Mouse (Mus musculus): Measurements from ENCODE around the gene Wwox.
"Not testable (repeated sequence)": the region's sequence is repeated elsewhere in the genome, so short reads cannot be mapped to it uniquely, and the experiment has no call there.

Gene Wwox

GRCm38 (mm10) chr8:114801428-114802134 is 362.1 kb downstream of the Wwox start:
- peak; percentile 91 for DNase-seq (ENCODE audit: low read depth)

- DNase-seq (ENCODE audit: low read depth), result peak; percentile 72
Measured at GRCm38 (mm10) chr8:114803113-114803512, 363.7 kb downstream of the Wwox start.

GRCm38 (mm10) chr8:114806826-114807420 is 367.5 kb downstream of the Wwox start:
- no peak for DNase-seq (ENCODE audit: low read depth)

GRCm38 (mm10) chr8:114807676-114808426 is 368.4 kb downstream of the Wwox start:
- no peak for DNase-seq (ENCODE audit: low read depth)

GRCm38 (mm10) chr8:114810470-114810869 is 371.0 kb downstream of the Wwox start:
- no peak for DNase-seq (ENCODE audit: low read depth)

- no peak for DNase-seq (ENCODE audit: low read depth)
Measured at GRCm38 (mm10) chr8:114813830-114814229, 374.4 kb downstream of the Wwox start.

DNA sequence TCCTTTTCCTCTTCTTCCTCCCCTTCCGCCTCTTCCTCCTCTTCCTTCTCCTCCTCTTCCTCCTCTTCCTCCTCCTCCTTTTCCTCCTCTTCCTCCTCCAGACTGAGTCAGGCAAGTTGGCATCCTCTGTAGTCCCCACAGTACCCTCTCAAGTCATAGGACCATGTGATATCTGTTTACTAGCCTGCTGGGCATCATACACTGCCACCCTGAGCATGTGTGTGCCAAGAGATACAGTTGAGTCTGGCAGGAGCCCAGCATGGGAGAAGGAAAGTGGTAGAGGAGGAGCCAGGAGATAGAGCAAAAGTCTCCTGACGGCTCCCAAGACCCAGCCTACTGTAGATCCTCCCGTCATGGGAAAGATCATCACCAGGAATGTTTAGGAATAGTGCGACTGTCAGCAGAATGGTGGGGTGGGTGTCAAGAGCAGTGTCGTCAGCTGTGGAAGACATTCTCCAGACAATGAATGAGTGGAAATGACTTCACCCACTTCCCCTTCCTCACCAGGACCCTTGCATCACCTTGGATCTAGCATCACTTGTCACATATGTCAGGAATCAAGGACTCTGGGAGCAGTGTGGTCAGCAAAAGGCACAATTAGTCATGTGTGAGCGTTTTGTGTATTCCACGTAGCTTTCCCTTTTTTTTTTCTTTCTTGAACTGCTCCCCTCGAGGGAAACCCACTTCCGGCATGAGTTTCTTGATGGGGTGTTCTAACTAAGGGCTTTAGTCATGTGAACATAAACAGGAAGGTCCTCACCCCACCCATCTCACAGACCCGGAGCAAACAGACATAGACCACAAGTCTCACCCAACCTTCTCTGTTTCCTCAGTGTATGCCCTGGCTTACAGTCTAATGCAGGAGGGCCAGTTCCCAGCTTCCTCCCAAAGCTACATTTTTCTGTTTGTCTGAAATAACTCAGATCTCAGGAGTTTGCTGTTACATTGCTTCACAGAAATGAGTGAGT is 375.6 kb downstream of the Wwox start:
- peak; percentile 73 for DNase-seq (ENCODE audit: low read depth)

- peak; percentile 36 for DNase-seq (ENCODE audit: low read depth)
Measured at GRCm38 (mm10) chr8:114816343-114816742, 376.9 kb downstream of the Wwox start.

- no peak for DNase-seq (ENCODE audit: low read depth)
Measured at GRCm38 (mm10) chr8:114816949-114817348, 377.5 kb downstream of the Wwox start.

DNA sequence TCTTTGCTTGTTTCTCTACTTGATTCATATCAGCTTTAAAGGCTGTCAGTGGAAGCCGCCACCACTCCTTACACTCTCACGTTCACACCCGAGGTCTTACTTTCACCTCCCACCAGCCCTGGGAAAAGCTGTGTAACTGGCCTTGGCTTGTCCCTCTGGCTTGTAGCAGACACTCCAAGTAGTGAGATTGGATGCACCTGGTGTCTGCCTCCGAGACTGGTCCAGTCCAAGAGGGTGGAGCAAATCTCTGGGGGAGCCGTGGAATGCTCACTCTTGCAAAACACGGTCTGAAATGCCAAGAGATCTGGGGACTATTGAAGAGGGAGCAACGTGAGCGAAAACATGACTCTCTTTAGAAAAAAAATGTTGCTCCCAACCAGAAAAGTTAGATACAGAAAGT is 382.1 kb downstream of the Wwox start:
- no peak for DNase-seq (ENCODE audit: low read depth)

DNA sequence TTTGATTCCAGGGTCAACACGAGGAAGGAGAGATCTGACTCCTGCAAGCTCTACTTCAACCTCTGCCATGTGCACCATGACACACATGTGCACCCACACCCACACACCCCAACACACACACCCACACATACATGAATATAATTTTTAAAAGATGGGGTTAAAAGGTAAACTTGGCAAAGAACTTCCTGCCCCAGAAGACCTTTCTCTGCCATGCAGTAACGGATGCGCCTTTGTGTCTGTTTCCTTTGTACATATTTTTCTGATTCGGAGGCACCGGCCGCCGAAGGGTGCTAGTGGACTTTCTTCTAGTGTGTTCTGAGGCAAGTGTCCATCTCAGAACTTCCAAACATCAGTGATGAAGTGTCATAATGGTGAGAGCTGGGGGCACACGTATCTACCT is 386.0 kb downstream of the Wwox start:
- no peak for DNase-seq (ENCODE audit: low read depth)

DNA sequence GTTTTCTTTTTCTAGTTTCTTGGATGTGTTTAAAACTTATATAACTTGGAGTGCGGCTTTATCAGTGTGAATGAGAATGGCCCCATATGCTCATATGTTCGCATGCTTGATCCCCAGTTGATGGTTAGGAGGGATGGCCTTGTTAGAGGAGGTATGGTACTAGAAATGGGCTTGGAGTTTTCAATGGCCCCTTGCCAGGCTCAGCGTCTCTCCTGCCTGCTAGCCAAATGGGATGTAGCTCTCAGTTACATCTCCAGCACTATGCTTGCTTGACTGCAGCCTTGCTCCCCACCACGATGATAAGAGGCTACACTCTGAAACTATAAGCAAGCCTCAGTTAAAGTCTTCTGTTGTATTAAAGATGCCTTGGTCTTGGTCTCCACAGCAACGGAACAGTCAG is 387.5 kb downstream of the Wwox start:
- DNase-seq (ENCODE audit: low read depth), result no peak

DNA sequence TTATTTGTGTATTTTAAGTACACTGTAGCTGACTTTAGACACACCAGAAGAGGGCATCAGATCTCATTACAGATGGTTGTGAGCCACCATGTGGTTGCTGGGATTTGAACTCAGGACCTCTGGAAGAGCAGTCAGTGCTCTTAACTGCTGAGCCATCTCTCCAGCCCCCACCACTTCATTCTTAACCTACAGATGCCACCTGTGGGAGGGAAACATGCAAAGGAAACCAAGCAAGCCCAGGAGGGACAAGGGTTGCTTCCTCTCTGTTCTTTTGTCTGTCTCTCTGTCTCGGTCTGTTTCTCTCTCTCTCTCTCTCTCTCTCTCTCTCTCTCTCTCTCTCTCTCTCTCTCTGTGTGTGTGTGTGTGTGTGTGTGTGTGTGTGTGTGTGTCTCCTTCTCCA is 388.4 kb downstream of the Wwox start:
- not testable (repeated sequence) for DNase-seq (ENCODE audit: low read depth)

DNA sequence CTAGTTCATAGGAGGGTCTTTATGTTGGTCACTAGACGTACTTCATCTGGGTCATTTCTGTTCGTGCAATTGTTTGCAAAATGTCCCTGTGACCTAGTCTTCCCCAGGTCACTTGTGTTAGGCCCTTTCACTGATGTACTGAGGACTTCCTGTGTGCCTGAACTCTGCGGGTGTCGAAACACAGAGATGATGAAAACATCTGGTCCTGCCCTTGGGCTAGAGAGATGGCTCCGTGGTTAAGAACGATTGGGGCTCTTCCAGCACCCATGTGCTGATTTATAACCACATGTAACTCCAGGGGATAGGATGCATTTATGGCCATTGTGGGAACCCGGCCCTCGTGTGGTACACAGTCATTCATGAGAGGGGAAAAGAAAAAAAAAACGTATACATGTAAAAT is 392.1 kb downstream of the Wwox start:
- DNase-seq (ENCODE audit: low read depth), result no peak

- no peak for DNase-seq (ENCODE audit: low read depth)
Measured at GRCm38 (mm10) chr8:114832251-114832774, 392.9 kb downstream of the Wwox start.

DNA sequence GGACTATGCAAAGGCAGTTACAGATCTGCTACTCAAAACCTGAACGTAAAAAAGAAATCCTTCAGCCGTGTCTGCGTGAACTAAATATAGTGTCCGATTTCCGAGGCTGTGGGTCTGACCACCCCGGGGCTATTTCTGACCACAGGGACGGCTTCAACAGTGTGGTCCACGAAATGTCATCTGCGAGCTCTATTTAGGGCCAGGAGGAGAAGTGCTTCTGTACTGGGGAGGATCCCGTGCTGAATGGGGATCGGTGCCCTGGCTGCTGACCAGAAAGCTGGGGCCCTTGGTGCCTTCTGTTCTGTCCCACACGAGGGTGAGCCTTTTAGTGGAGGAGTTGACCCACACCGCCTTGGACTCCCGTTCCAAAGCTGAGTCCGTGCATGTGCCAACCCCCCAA is 395.3 kb downstream of the Wwox start:
- DNase-seq (ENCODE audit: low read depth), result no peak

- no peak for DNase-seq (ENCODE audit: low read depth)
Measured at GRCm38 (mm10) chr8:114839998-114840397, 400.5 kb downstream of the Wwox start.

DNA sequence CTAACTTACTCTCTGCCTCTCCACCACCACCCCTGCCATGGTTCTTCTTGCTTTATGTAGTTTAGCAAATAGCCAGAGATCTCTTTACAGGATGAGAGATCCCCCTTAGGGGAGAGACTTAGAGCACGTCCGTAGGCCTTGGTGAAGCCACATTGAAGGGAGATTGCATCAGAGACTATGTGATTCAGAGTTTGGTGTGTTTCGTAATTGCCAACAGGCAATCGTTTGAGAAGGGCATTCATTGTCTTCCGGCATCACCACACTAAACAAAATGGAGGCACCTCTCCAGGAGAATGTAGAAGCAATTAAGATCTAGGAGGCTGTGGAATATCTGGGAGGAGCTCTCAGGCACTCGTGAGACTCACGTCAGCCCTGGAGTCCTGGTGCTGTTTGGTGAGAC is 408.2 kb downstream of the Wwox start:
- no peak for DNase-seq (ENCODE audit: low read depth)

DNA sequence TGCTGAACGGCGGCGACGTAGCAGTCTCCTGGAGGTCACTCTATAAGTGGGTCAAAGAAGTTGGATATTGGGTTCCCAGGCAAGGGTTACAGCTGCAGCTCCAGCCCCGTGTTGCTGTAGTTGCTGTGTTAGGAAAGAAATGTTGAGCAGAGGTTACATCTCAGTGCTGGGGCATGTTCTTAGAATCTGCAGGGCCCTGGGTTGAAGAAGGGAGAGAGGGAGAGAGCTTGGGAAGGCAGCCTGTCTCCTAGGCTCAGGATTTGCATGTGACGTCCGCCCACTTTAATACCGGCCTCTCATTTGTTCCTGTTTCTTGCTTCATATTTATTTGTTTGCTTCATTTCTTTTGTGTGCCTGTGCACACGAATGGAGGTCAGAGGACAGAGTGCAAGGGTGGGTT is 410.0 kb downstream of the Wwox start:
- no peak for DNase-seq (ENCODE audit: low read depth)

GRCm38 (mm10) chr8:114850014-114850870 is 410.8 kb downstream of the Wwox start:
- DNase-seq (ENCODE audit: low read depth), result no peak

- no peak for DNase-seq (ENCODE audit: low read depth)
Measured at GRCm38 (mm10) chr8:114853765-114854164, 414.3 kb downstream of the Wwox start.
